Mouse (Mus musculus): ENCODE data around the gene Vdr. TPM values are rescaled to one million over a fixed set of nuclear protein-coding genes. Genes with fewer than 3 reads are reported as not detected.

Vdr gene
- polyA plus RNA-seq, 1 experiment: 151 TPM

DNA sequence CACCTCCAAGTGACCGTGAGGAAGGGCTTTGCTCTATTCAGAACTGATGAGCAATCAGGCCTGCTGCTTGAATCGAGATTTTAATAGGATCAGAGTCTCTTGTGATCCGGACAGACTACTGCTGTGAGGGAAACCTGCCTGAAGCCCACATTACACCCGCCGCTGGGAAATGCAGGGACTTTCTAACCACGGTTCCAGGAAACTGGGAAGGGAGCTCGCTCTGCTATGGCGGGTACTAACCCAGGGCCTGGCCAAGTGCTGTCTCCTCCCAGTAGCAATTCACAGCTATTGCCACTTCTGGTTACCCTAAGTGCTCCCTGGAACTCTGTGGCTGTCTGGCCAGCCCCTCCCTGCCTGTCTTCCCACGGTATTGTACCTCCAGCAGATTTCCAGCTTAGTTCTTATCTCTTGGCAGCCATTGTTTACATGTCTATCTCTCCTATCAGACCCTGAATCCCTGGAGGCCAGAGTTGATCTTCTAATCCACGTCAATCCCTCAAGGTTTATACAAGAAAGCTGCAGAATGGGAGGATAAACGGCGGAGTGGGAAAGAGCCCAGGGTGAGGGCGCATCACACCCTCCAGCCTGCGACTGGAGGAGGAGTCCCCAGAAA, 47.4 kb downstream of the Vdr start:
- Histone ChIP-seq H3K4me3 (ENCODE audit: low read depth, low read length) (no peak overlapping the region), H3K36me3 (ENCODE audit: control insufficient read depth, insufficient read depth, low read length) (peaks cover 86% of the 10 kb centered on the region), H3K27ac (ENCODE audit: insufficient read depth, low read depth, low read length) (no peak overlapping the region; the same call in 1 of the 2 replicates), H3K4me1 (ENCODE audit: control insufficient read depth, insufficient read depth, insufficient read length, low read length) (no peaks in the 10 kb centered on the region; the same call in 1 of the 2 replicates), H3K27me3 (ENCODE audit: control insufficient read depth, insufficient read depth, low read length) (no peaks in the 10 kb centered on the region)
- no peak for TF ChIP-seq POLR2A (IDR thresholded peaks at IDR 0.05; ENCODE audit: low read depth, low read length)
- TF ChIP-seq CTCF (IDR thresholded peaks at IDR 0.05; ENCODE audit: extremely low read depth, insufficient read length, insufficient replicate concordance, low read depth, low read length): no peak
- 50% methylated on average over 14 of the region's 14 CpGs for WGBS

DNA sequence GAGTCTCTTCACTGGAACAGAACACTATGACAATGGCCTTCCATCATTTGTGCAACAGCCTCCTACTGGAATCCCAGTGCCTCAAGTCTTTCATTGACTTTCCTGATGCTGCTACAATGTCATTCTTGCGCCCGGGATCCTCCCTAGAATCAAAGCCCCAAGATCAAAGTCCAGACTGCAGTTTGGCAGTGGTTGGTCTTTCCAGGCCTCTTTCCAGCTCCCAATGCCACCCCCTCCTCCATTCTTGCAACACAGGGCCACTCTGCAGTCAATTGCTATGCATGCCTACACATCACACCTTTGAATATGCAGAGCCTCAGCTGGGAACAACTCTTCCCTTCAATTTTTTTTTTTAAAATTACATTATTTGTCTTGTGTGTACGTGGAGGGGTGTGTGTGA, 50.1 kb downstream of the Vdr start:
- no peaks in the 10 kb centered on the region for H3K27me3 ChIP-seq (ENCODE audit: control insufficient read depth, insufficient read depth, low read length)
- no peak overlapping the region for H3K4me3 ChIP-seq (ENCODE audit: low read depth, low read length)
- WGBS: 61% methylated on average over 3 of the region's 3 CpGs
- H3K36me3 ChIP-seq (ENCODE audit: control insufficient read depth, insufficient read depth, low read length): peaks cover 83% of the 10 kb centered on the region
- H3K4me1 ChIP-seq (ENCODE audit: control insufficient read depth, insufficient read depth, insufficient read length, low read length): no peaks in the 10 kb centered on the region; the same call in 1 of the 2 replicates
- H3K27ac ChIP-seq (ENCODE audit: insufficient read depth, low read depth, low read length): no peak overlapping the region
- no peak for TF ChIP-seq POLR2A (IDR thresholded peaks at IDR 0.05; ENCODE audit: low read depth, low read length)
- no peak for TF ChIP-seq CTCF (IDR thresholded peaks at IDR 0.05; ENCODE audit: extremely low read depth, insufficient read length, insufficient replicate concordance, low read depth, low read length)

DNA sequence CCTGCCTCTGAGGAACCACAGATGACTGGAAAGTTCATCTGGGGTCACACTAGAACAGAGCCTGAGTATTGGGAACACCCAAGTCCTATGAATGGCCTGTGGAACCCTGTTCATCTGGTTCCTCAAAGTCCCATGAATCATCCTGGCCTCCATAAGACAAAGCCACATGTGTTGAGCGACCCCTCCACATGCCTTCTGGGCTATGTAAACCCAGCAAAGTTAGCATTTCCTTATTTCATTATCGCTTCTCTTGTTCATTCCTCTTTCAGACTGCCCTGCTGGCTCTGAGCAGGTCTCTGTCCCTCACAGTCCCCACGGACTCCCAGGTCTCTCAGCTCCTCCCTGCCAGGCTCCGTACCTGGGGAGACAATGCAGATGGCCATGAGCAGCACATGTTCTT, 52.0 kb downstream of the Vdr start:
- Histone ChIP-seq H3K4me3 (ENCODE audit: low read depth, low read length) (no peak overlapping the region), H3K36me3 (ENCODE audit: control insufficient read depth, insufficient read depth, low read length) (peaks cover 65% of the 10 kb centered on the region), H3K27ac (ENCODE audit: insufficient read depth, low read depth, low read length) (no peak overlapping the region), H3K27me3 (ENCODE audit: control insufficient read depth, insufficient read depth, low read length) (no peaks in the 10 kb centered on the region), H3K4me1 (ENCODE audit: control insufficient read depth, insufficient read depth, insufficient read length, low read length) (no peaks in the 10 kb centered on the region)
- WGBS: 82% methylated on average over 4 of the region's 4 CpGs
- TF ChIP-seq CTCF (IDR thresholded peaks at IDR 0.05; ENCODE audit: extremely low read depth, insufficient read length, insufficient replicate concordance, low read depth, low read length) (no peak), POLR2A (IDR thresholded peaks at IDR 0.05; ENCODE audit: low read depth, low read length) (no peak)

DNA sequence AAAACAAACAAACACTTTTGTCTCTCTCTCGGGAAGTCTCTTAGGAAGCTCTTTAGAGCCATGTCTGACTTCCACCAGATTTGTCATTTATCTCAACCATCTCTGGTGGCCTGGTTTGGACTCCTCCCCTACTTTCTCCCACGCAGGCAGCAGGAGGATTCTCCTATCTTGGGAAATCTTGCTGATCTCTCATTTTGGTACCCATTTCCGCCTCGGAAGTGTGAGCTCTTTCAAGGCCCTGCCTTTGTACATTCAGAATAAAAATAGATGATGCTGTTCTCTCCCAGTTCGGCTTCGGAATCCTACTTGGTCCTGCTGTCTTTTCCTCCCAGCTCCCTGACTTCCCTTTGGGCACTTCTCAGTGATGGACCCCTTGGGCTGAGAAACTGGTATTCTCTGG, 55.9 kb downstream of the Vdr start:
- no peak overlapping the region for H3K27ac ChIP-seq (ENCODE audit: insufficient read depth, low read depth, low read length)
- H3K4me1 ChIP-seq (ENCODE audit: control insufficient read depth, insufficient read depth, insufficient read length, low read length): no peaks in the 10 kb centered on the region
- no peaks in the 10 kb centered on the region for H3K27me3 ChIP-seq (ENCODE audit: control insufficient read depth, insufficient read depth, low read length)
- H3K36me3 ChIP-seq (ENCODE audit: control insufficient read depth, insufficient read depth, low read length): peaks cover 33% of the 10 kb centered on the region
- H3K4me3 ChIP-seq (ENCODE audit: low read depth, low read length): no peak overlapping the region
- no peak for TF ChIP-seq POLR2A (IDR thresholded peaks at IDR 0.05; ENCODE audit: low read depth, low read length)
- no peak for TF ChIP-seq CTCF (IDR thresholded peaks at IDR 0.05; ENCODE audit: extremely low read depth, insufficient read length, insufficient replicate concordance, low read depth, low read length)
- WGBS: 27% methylated on average over 6 of the region's 6 CpGs

DNA sequence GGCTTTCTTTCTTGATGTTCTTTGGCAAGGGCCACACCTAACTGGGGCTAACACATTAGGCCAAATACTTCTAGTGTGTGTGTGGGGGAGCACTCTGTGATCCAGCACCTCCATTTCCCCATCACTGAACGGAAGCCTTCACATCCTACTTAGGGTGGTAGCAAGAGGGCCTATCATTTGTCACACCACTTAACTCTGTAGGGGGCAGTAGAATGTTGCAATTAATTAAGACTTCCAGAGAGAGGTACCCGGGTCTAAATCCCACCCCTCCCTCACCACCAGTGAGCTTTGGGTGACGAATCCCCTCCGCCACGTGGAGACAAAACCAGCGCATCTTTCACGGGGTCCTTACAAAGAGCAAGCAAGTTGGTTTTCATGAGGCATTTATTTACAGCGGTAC, 56.4 kb downstream of the Vdr start:
- peaks cover 29% of the 10 kb centered on the region for H3K36me3 ChIP-seq (ENCODE audit: control insufficient read depth, insufficient read depth, low read length)
- WGBS: 28% methylated on average over 8 of the region's 8 CpGs
- H3K4me1 ChIP-seq (ENCODE audit: control insufficient read depth, insufficient read depth, insufficient read length, low read length): no peaks in the 10 kb centered on the region
- H3K27ac ChIP-seq (ENCODE audit: insufficient read depth, low read depth, low read length): no peak overlapping the region
- H3K4me3 ChIP-seq (ENCODE audit: low read depth, low read length): no peak overlapping the region
- H3K27me3 ChIP-seq (ENCODE audit: control insufficient read depth, insufficient read depth, low read length): no peaks in the 10 kb centered on the region
- TF ChIP-seq POLR2A (IDR thresholded peaks at IDR 0.05; ENCODE audit: low read depth, low read length) (no peak), CTCF (IDR thresholded peaks at IDR 0.05; ENCODE audit: extremely low read depth, insufficient read length, insufficient replicate concordance, low read depth, low read length) (no peak)

DNA sequence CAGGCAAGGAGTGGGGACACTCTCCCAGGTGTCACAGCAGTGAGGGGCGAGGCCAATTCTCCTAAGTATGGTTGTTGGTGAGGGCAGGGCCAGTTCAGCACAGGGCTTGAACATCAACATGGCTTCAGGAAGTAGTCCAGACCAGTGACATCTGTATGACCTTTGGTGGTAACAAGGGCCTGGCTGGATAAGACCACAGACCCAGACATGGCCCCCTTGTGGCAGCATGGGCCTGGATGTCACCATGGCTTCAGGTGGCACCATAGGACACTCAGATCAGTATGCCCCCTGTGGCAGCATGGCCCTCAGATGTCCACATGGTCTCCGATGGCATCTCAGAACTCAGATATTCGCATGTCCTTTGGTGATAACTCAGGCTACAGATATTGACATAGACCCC, 58.1 kb downstream of the Vdr start:
- TF ChIP-seq POLR2A (IDR thresholded peaks at IDR 0.05; ENCODE audit: low read depth, low read length) (no peak), CTCF (IDR thresholded peaks at IDR 0.05; ENCODE audit: extremely low read depth, insufficient read length, insufficient replicate concordance, low read depth, low read length) (no peak)
- WGBS: 79% methylated on average over 3 of the region's 3 CpGs
- no peaks in the 10 kb centered on the region for H3K4me1 ChIP-seq (ENCODE audit: control insufficient read depth, insufficient read depth, insufficient read length, low read length)
- H3K27me3 ChIP-seq (ENCODE audit: control insufficient read depth, insufficient read depth, low read length): no peaks in the 10 kb centered on the region
- no peak overlapping the region for H3K4me3 ChIP-seq (ENCODE audit: low read depth, low read length)
- peaks cover 13% of the 10 kb centered on the region for H3K36me3 ChIP-seq (ENCODE audit: control insufficient read depth, insufficient read depth, low read length)
- no peak overlapping the region for H3K27ac ChIP-seq (ENCODE audit: insufficient read depth, low read depth, low read length)

DNA sequence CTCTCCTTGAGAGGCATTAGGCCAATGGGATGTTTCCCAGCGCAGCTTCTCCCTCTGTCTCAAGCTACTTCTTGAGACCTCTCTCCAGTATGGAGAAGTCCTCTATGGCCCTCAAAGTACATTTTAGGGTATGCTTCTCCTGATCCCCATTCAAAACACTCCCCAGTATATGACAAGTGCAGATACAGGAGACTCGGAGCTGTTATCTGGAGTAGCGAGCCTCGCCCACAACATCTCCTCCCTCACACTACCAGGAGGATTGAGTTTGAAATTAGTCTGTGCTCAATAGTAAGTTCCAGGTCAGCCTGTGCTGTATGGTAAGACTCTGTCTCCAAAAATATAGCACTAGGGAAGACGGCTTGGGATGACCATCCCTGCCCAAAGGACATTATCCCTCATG, 59.4 kb downstream of the Vdr start:
- H3K27ac ChIP-seq (ENCODE audit: insufficient read depth, low read depth, low read length): no peak overlapping the region
- TF ChIP-seq POLR2A (IDR thresholded peaks at IDR 0.05; ENCODE audit: low read depth, low read length) (no peak), CTCF (IDR thresholded peaks at IDR 0.05; ENCODE audit: extremely low read depth, insufficient read length, insufficient replicate concordance, low read depth, low read length) (no peak)
- H3K4me1 ChIP-seq (ENCODE audit: control insufficient read depth, insufficient read depth, insufficient read length, low read length): no peaks in the 10 kb centered on the region
- WGBS: 64% methylated on average over 5 of the region's 5 CpGs
- H3K27me3 ChIP-seq (ENCODE audit: control insufficient read depth, insufficient read depth, low read length): no peaks in the 10 kb centered on the region
- peaks cover under 1% of the 10 kb centered on the region; the same call in 1 of the 2 replicates for H3K36me3 ChIP-seq (ENCODE audit: control insufficient read depth, insufficient read depth, low read length)
- no peak overlapping the region for H3K4me3 ChIP-seq (ENCODE audit: low read depth, low read length)
